Mouse (Mus musculus): ENCODE results near the gene Dnaaf5. TPM values are rescaled to one million over a fixed set of nuclear protein-coding genes. Genes with fewer than 3 reads are reported as not detected.

Gene Dnaaf5
- polyA plus RNA-seq, 1 experiment from 2014 or later = 6.5 TPM

DNA sequence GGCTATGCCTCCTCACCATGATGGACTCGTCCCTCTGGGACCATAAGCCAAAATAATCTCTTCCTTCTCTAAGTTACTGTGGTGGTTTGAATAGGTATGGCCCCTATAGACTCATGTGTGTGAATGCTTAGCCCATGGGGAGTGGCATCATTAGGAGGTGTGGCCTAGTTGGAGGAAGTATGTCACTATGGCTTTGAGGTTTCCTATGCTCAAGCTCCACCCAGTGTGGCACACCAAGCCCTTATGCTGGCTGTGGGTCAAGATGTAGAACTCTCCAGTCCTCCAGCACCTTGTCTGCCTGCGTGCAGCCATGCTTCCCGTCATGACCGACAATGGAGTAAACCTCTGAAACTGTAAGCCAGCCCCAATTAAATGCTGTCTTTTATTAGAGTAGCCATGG lies 4.3 kb upstream of the Dnaaf5 start:
- H3K9me3 ChIP-seq (replicated peaks) = no peaks in the 10 kb centered on the region
- no peak overlapping the region for H3K4me3 ChIP-seq
- no peak overlapping the region for H3K27ac ChIP-seq
- 0 out of 2 replicates have a peak, but pooled peaks cover 3% of the 10 kb centered on the region for H3K36me3 ChIP-seq
- no peak overlapping the region for H3K4me2 ChIP-seq (replicated peaks)
- H3K9ac ChIP-seq = no peak overlapping the region
- 88% methylated on average over 4 of the region's 4 CpGs for WGBS
- 0 out of 2 replicates have a peak, but pooled peaks cover 3% of the 10 kb centered on the region for H3K27me3 ChIP-seq
- peaks cover 9% of the 10 kb centered on the region for H3K4me1 ChIP-seq
- no peak for ATAC-seq (ENCODE audit: low FRiP score)

DNA sequence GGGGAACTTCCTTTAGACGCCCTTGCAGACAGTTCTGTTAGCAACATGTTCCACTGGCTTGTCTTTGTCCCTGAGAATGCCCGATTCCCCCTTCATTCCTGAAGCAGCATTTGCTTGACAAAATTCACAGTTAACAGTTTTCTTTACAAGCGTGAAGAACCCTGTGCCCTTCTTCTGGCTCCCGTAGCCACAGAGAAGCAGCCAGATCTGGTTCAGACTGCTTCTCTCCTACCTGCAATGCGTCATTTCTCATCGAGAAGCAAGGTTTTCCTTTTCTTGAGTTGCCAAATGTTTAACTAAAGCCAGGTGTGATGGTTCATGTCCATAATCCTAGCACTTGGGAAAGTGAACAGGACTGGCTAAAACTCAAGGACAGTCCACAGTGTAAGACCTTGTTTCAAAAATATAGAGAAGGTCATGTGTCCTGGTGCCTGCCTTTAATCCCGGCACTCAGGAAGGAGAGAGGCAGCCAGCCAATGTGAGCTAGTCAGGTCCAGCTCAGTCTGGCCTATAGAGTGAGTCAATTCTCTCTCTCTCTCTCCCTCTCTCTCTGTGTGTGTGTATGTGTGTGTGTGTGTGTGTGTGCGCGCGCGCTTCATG lies 3.4 kb upstream of the Dnaaf5 start:
- Histone ChIP-seq H3K9ac (no peak overlapping the region), H3K4me3 (no peak overlapping the region), H3K4me1 (peaks cover 17% of the 10 kb centered on the region), H3K9me3 (replicated peaks) (no peaks in the 10 kb centered on the region), H3K36me3 (0 out of 2 replicates have a peak, but pooled peaks cover 3% of the 10 kb centered on the region), H3K4me2 (replicated peaks) (no peak overlapping the region), H3K27ac (no peak overlapping the region), H3K27me3 (no peaks in the 10 kb centered on the region)
- WGBS = 90% methylated on average over 11 of the region's 11 CpGs
- ATAC-seq (ENCODE audit: low FRiP score) = no peak

DNA sequence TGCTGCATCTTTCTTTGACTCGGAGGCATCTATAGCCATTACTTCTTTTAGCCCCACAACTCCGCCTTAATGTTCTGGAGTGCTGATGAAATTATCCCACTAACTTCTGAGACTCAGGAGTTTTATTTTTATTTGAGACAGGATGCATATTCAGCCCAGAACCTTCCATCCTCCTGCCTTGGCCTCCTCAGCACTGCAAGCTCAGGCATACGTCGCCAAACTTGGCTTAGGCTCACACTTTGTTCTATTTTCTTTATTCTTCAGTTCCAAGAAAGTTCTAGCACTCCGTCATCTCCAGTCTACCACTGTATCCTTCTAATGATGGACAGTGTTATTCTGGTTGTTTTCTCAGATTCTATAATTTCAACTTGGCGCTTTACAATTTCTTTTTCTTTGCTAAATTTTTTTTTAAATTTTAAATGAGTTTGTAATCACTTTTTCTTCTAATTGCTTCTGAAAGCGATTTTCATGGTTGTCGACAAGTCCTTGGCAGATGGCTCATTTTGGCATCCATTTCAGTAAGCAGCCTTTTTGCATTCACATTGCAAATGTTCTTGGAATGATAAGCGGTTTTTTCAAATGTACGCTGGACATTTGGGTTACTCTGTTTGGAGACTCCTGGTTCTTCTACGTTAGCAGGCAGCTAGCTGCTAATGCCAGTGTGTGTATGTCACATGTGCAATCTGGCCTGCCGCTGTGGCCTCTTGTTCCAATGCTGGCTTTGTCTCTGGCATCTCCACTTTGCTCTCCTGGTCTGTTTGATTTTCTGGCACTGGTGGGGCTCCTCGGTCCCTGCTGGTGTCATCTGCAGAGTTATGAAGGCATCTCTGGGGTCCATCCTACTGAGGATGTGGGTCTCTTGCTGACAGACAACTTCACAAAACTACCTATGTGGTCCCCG lies 2.6 kb upstream of the Dnaaf5 start:
- ATAC-seq (ENCODE audit: low FRiP score) = no peak
- no peak overlapping the region for H3K9ac ChIP-seq
- WGBS = 92% methylated on average over 14 of the region's 14 CpGs
- no peaks in the 10 kb centered on the region for H3K9me3 ChIP-seq (replicated peaks)
- peaks cover 21% of the 10 kb centered on the region for H3K4me1 ChIP-seq
- no peak overlapping the region for H3K27ac ChIP-seq
- H3K4me2 ChIP-seq (replicated peaks) = no peak overlapping the region
- H3K36me3 ChIP-seq = peaks cover 8% of the 10 kb centered on the region; the same call in 1 of the 2 replicates
- H3K4me3 ChIP-seq = no peak overlapping the region
- H3K27me3 ChIP-seq = no peaks in the 10 kb centered on the region

DNA sequence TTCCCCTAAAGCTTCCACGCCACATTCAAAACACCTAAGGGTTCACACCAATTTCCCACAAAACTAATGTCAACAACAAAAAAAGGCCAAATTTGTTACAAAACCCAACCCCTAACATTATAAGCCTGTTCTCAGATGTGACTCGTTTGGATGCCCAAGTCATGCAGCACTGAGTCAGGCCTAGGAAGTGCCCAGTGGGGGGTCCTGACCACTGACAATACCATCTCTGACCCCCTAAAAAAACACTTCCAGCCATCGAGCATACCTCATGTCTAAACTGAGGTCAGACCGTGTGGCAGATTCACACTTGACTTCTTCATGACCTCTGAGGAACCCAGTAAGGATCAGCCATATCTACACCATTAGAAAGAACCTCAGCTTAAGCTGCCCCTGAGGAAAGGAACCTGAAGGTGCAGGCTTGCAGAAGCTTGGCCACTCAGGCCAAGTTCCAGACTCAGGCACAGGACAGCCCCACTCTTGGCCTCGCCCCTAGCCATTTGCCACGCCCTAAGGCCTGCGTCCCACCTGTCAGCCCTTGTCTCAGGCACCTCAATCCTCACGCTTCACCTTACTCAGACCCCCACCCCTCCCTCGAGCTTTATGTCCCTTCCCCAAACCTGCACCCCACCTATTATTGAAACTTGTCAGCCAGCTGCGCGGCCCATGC lies 884 bp upstream of the Dnaaf5 start:
- no peaks in the 10 kb centered on the region for H3K9me3 ChIP-seq (replicated peaks)
- peak overlapping the region; percentile 45; the same call in 1 of the 2 replicates for H3K9ac ChIP-seq
- H3K4me3 ChIP-seq = peak overlapping the region; percentile 80
- peaks cover 25% of the 10 kb centered on the region for H3K36me3 ChIP-seq
- peak overlapping the region; percentile 85; the same call in 1 of the 2 replicates for H3K27ac ChIP-seq
- peak; percentile 57 for ATAC-seq (ENCODE audit: low FRiP score)
- peak overlapping the region; percentile 98 for H3K4me2 ChIP-seq (replicated peaks)
- H3K4me1 ChIP-seq = peaks cover 21% of the 10 kb centered on the region
- WGBS = 27% methylated on average over 11 of the region's 11 CpGs
- no peaks in the 10 kb centered on the region for H3K27me3 ChIP-seq

DNA sequence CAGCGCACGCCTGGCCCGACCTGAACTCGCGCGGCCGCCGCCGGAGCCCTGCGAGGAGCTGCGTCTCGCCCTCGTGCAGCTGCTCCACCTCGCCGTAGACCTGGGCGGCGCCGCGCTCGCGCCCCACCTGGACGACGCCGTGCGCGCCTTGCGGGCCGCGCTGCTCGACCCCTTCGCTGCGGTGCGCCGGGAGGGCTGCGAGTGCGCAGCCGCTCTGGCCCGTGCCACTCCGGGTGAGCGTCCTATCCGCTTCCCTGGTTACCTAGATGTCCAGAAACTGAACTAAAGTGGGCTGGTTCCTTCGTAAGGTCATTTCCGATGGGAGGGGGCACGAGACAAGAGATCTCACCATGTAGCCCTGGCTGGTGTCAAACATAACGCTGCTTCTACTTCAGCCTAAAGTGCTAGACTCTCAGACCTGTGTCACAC lies 594 bp downstream of the Dnaaf5 start:
- peaks cover 36% of the 10 kb centered on the region for H3K36me3 ChIP-seq
- no peak for ATAC-seq (ENCODE audit: low FRiP score)
- under 1% methylated on average over 45 of the region's 45 CpGs for WGBS
- H3K9me3 ChIP-seq (replicated peaks) = no peaks in the 10 kb centered on the region
- peak overlapping the region; percentile 80 for H3K4me3 ChIP-seq
- peaks cover 21% of the 10 kb centered on the region for H3K4me1 ChIP-seq
- no peaks in the 10 kb centered on the region for H3K27me3 ChIP-seq
- H3K27ac ChIP-seq = peak overlapping the region; percentile 55
- H3K9ac ChIP-seq = peak overlapping the region; percentile 88
- H3K4me2 ChIP-seq (replicated peaks) = peak overlapping the region; percentile 98

DNA sequence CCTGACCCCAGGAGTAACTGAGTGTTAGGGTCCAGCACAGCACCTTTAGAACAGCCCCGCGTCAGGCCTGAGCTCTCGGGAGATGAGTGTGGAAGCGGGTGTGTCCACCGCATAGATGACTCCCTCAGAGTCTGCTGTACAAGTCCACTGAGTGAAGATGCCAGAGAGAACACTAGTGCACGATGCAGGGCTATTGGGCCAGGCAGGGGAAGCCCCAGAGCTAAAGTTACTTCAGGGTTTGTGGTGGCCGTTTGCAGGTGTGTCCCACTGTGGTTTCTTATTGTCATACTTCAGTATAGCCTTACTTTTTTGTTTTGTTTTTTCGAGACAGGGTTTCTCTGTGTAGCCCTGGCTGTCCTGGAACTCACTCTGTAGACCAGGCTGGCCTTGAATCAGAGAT lies 10.9 kb downstream of the Dnaaf5 start:
- ATAC-seq (ENCODE audit: low FRiP score) = no peak
- Histone ChIP-seq H3K9ac (no peak overlapping the region), H3K27ac (no peak overlapping the region), H3K9me3 (replicated peaks) (no peaks in the 10 kb centered on the region), H3K4me1 (0 out of 2 replicates have a peak, but pooled peaks cover 3% of the 10 kb centered on the region), H3K36me3 (peaks cover 65% of the 10 kb centered on the region), H3K27me3 (no peaks in the 10 kb centered on the region), H3K4me3 (no peak overlapping the region), H3K4me2 (replicated peaks) (no peak overlapping the region)
- 92% methylated on average over 8 of the region's 8 CpGs for WGBS

DNA sequence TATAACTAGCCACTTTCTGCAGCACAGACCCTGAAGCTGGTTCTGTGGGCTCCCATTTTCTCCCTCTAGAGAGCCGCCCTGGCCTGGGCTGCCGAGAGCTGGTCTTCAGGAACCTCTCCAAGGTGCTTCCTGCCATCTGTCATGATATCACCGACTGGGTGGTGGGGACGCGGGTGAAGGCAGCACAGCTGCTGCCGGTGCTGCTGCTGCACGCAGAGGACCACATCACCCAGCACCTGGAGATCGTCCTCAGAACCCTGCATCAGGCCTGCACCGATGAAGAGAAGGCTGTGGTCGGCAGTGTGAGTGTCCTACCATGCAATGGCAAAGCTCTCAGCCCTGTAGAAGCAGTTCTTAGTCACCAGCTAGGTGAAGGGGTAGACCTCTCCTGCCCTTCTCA lies 11.6 kb downstream of the Dnaaf5 start:
- ATAC-seq (ENCODE audit: low FRiP score) = no peak
- Histone ChIP-seq H3K36me3 (peaks cover 65% of the 10 kb centered on the region), H3K27ac (no peak overlapping the region), H3K4me3 (no peak overlapping the region), H3K27me3 (no peaks in the 10 kb centered on the region), H3K4me2 (replicated peaks) (no peak overlapping the region), H3K9me3 (replicated peaks) (no peaks in the 10 kb centered on the region), H3K4me1 (0 out of 2 replicates have a peak, but pooled peaks cover 3% of the 10 kb centered on the region), H3K9ac (no peak overlapping the region)
- 88% methylated on average over 10 of the region's 10 CpGs for WGBS

DNA sequence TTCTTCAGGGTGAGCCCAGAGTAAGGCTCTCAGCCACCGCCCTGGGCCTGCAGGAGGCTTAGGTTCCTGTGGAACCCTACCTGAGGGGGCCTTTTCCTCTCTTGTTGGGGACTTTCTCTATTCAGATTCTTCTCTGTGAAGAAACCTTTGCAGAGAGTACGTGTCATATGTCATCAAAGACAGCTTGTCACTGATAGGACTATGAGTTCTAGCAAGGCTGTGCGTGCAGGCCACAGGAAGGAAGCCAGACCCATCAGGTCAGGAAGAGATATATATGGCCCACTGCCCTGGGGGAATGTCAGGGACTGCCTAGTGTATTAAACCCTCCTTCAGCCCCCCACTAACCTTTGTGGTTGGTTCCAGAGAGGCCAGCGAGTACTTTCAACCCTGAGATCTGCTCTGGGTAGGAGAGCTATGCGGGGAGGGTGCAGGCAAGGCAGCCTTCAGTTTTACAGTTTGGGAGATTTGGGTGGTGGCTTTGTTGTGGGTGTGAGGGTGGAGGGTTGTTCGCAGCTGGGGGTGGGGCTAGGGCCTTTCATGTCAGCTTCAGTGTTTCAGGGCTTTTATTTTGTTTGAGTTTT lies 16.8 kb downstream of the Dnaaf5 start:
- Histone ChIP-seq H3K4me3 (no peak overlapping the region), H3K4me2 (replicated peaks) (no peak overlapping the region), H3K4me1 (0 out of 2 replicates have a peak, but pooled peaks cover 3% of the 10 kb centered on the region), H3K27ac (no peak overlapping the region), H3K36me3 (peaks cover 79% of the 10 kb centered on the region), H3K27me3 (no peaks in the 10 kb centered on the region), H3K9me3 (replicated peaks) (no peaks in the 10 kb centered on the region), H3K9ac (no peak overlapping the region)
- no peak for ATAC-seq (ENCODE audit: low FRiP score)
- WGBS = 93% methylated on average over 6 of the region's 6 CpGs

DNA sequence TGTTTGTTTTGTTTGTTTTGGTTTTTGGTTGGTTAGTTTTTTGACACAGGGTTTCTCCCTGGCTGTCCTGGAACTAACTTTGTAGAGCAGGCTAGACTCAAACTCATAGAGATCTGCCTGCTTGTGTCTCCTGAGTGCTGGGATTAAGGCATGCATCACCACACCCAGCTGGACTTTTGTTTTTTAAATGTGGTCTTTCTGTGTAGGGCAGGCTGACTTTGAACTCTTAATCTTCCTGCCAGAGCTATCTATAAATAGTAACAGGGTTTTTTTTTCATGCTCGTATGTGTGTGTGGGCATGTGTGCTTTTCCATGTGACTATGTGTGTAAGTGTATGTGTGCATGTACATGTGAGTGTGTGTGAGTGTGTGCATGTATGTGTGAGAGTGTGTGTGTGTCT lies 17.5 kb downstream of the Dnaaf5 start:
- Histone ChIP-seq H3K4me3 (no peak overlapping the region), H3K27ac (no peak overlapping the region), H3K4me1 (0 out of 2 replicates have a peak, but pooled peaks cover 3% of the 10 kb centered on the region), H3K36me3 (peaks cover 80% of the 10 kb centered on the region), H3K9me3 (replicated peaks) (no peaks in the 10 kb centered on the region), H3K27me3 (no peaks in the 10 kb centered on the region), H3K4me2 (replicated peaks) (no peak overlapping the region), H3K9ac (no peak overlapping the region)
- no peak for ATAC-seq (ENCODE audit: low FRiP score)
- WGBS = 90% methylated on average over 1 of the region's 1 CpGs

DNA sequence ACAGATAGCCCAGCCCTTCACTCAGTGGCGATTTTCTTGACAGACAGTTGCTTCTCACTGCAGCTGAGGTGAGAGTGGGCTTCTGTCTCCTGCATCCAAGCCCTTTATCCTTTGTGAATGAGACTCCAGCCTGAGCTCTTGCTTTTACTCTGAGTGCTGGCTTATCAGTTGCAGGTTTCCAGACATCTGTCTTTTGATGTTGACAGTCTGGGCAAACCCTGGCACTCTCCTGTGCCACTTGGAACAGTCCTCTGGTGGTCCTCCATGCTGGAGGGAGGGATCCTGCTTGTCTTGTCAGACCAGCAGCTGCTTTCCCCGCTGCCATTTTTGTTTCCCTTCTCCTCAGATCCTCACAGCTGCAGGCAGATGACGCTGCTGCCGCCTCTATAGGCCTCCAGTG lies 21.9 kb downstream of the Dnaaf5 start:
- H3K27ac ChIP-seq = no peak overlapping the region
- no peak overlapping the region for H3K9ac ChIP-seq
- peaks cover 4% of the 10 kb centered on the region; the same call in 1 of the 2 replicates for H3K4me1 ChIP-seq
- no peaks in the 10 kb centered on the region for H3K9me3 ChIP-seq (replicated peaks)
- H3K36me3 ChIP-seq = peaks cover 77% of the 10 kb centered on the region
- WGBS = 97% methylated on average over 4 of the region's 4 CpGs
- H3K4me2 ChIP-seq (replicated peaks) = no peak overlapping the region
- no peak for ATAC-seq (ENCODE audit: low FRiP score)
- no peaks in the 10 kb centered on the region for H3K27me3 ChIP-seq
- no peak overlapping the region for H3K4me3 ChIP-seq

DNA sequence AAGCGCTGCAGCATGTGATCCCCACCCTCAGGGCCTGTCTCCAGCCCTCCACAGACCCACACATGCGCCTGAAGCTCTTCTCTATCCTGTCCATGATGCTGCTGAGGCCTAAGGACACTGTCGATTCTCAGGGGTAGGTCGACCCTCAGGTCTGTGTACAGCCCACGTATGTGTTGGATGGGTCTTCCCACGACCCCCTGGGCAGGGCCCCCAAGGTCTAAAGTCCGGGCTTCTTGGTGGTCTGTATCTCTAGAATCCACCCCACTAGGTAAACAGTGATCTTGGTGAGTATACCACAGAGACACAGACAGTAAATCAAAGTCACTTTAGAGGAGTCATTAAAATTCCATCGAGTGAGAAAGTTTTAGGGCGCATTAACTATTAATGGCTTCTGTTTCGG lies 24.1 kb downstream of the Dnaaf5 start:
- no peak overlapping the region for H3K9ac ChIP-seq
- no peak overlapping the region for H3K4me3 ChIP-seq
- H3K36me3 ChIP-seq = peaks cover 76% of the 10 kb centered on the region
- peaks cover 4% of the 10 kb centered on the region; the same call in 1 of the 2 replicates for H3K4me1 ChIP-seq
- no peak for ATAC-seq (ENCODE audit: low FRiP score)
- H3K27me3 ChIP-seq = no peaks in the 10 kb centered on the region
- no peaks in the 10 kb centered on the region for H3K9me3 ChIP-seq (replicated peaks)
- H3K27ac ChIP-seq = no peak overlapping the region
- H3K4me2 ChIP-seq (replicated peaks) = no peak overlapping the region
- 79% methylated on average over 10 of the region's 10 CpGs for whole genome bisulfite sequencing

Data from hindbrain, embryonic 12.5 days (tissue).